In genomic region chr1:126123111-126123510, GRCm38 (mm10) we compare ENCODE assay signal across 14 mouse cellular contexts.
"Had no signal": no experiment of that assay in that cellular context is flagged by ENCODE, and none has a peak within 500 bp of the region (broad histone marks: within the 10 kb centered on the region; RNA-seq: fewer than 3 reads in every experiment).

No protein-coding gene starts in this region.

- H3K27ac ChIP-seq: kidney, postnatal 0 days; layer of hippocampus, adult 2 months; left cerebral cortex, adult 2 months; limb, embryonic 15.5 days; liver, embryonic 12.5 days; neural tube, embryonic 12.5 days; stomach, embryonic 15.5 days had no signal

- DNase-seq: kidney, adult 11 months; kidney, adult 9 months; kidney, postnatal 36 days; midbrain, embryonic 14.5 days; right cerebral cortex, postnatal 4 days; thymus, adult 2 months; thymus, postnatal 36 days had no signal

- H3K4me3 ChIP-seq: layer of hippocampus, adult 2 months; left cerebral cortex, adult 2 months; limb, embryonic 15.5 days; liver, embryonic 12.5 days; neural tube, embryonic 12.5 days; stomach, embryonic 15.5 days had no signal

- H3K9ac ChIP-seq: limb, embryonic 15.5 days; liver, embryonic 12.5 days; neural tube, embryonic 12.5 days; stomach, embryonic 15.5 days had no signal

- H3K27me3 ChIP-seq: limb, embryonic 15.5 days; liver, embryonic 12.5 days; neural tube, embryonic 12.5 days; stomach, embryonic 15.5 days had no signal

- H3K4me2 ChIP-seq: limb, embryonic 15.5 days; liver, embryonic 12.5 days; neural tube, embryonic 12.5 days; stomach, embryonic 15.5 days had no signal

- ATAC-seq: liver, embryonic 12.5 days had no signal

- H3K9me3 ChIP-seq: limb, embryonic 15.5 days; liver, embryonic 12.5 days; neural tube, embryonic 12.5 days; stomach, embryonic 15.5 days had no signal

- H3K36me3 ChIP-seq: limb, embryonic 15.5 days; liver, embryonic 12.5 days; neural tube, embryonic 12.5 days; stomach, embryonic 15.5 days had no signal

- H3K4me1 ChIP-seq: limb, embryonic 15.5 days; liver, embryonic 12.5 days; neural tube, embryonic 12.5 days; stomach, embryonic 15.5 days had no signal
